Mouse (Mus musculus): Measurements from ENCODE around the gene Fkbp8. TPM values are rescaled to one million over a fixed set of nuclear protein-coding genes. Genes with fewer than 3 reads are reported as not detected.

Gene Fkbp8
- total RNA-seq, 2 experiments from 2014 or later, result 74.6 to 133 TPM

- no peak for ATAC-seq (replicated peaks; ENCODE audit: poor library complexity)
These were observed 413 bp upstream of the Fkbp8 start for GRCm38 (mm10) chr8:70527111-70527511.

GRCm38 (mm10) chr8:70528182-70528797, 766 bp downstream of the Fkbp8 start:
- ATAC-seq (replicated peaks; ENCODE audit: poor library complexity), result no peak

- no peak for ATAC-seq (replicated peaks; ENCODE audit: poor library complexity)
These were observed 1.8 kb downstream of the Fkbp8 start for GRCm38 (mm10) chr8:70529299-70529698.

GRCm38 (mm10) chr8:70529741-70530161, 2.2 kb downstream of the Fkbp8 start:
- no peak for ATAC-seq (replicated peaks; ENCODE audit: poor library complexity)

- no peak for ATAC-seq (replicated peaks; ENCODE audit: poor library complexity)
These were observed 2.8 kb downstream of the Fkbp8 start for GRCm38 (mm10) chr8:70530314-70530713.

GRCm38 (mm10) chr8:70534281-70534680, 6.8 kb downstream of the Fkbp8 start:
- ATAC-seq (replicated peaks; ENCODE audit: poor library complexity), result no peak

GRCm38 (mm10) chr8:70535221-70535620, 7.7 kb downstream of the Fkbp8 start:
- no peak for ATAC-seq (replicated peaks; ENCODE audit: poor library complexity)

GRCm38 (mm10) chr8:70535701-70536100, 8.2 kb downstream of the Fkbp8 start:
- ATAC-seq (replicated peaks; ENCODE audit: poor library complexity), result no peak

- peak; percentile 12; the same call in 1 of the 2 replicates for ATAC-seq (replicated peaks; ENCODE audit: poor library complexity)
These were observed 10.6 kb downstream of the Fkbp8 start for GRCm38 (mm10) chr8:70538024-70538579.

GRCm38 (mm10) chr8:70538633-70539076, 11.1 kb downstream of the Fkbp8 start:
- ATAC-seq (replicated peaks; ENCODE audit: poor library complexity), result peak; percentile 75

GRCm38 (mm10) chr8:70539077-70539813, 11.7 kb downstream of the Fkbp8 start, which contains the start of gene Ell:
Gene Ell, plus strand, starts transcription at chr8:70539457.
- peak; percentile 67 for ATAC-seq (replicated peaks; ENCODE audit: poor library complexity)

GRCm38 (mm10) chr8:70540013-70540506, 12.5 kb downstream of the Fkbp8 start:
- no peak for ATAC-seq (replicated peaks; ENCODE audit: poor library complexity)

GRCm38 (mm10) chr8:70540507-70541071, 13.1 kb downstream of the Fkbp8 start:
- no peak for ATAC-seq (replicated peaks; ENCODE audit: poor library complexity)

- no peak for ATAC-seq (replicated peaks; ENCODE audit: poor library complexity)
These were observed 13.6 kb downstream of the Fkbp8 start for GRCm38 (mm10) chr8:70541081-70541480.

- peak; percentile 55 for ATAC-seq (replicated peaks; ENCODE audit: poor library complexity)
These were observed 16.7 kb downstream of the Fkbp8 start for GRCm38 (mm10) chr8:70544200-70544687.

- no peak for ATAC-seq (replicated peaks; ENCODE audit: poor library complexity)
These were observed 18.9 kb downstream of the Fkbp8 start for GRCm38 (mm10) chr8:70546412-70546811.

- no peak for ATAC-seq (replicated peaks; ENCODE audit: poor library complexity)
These were observed 20.2 kb downstream of the Fkbp8 start for GRCm38 (mm10) chr8:70547762-70548161.

GRCm38 (mm10) chr8:70549412-70550184, 22.1 kb downstream of the Fkbp8 start:
- ATAC-seq (replicated peaks; ENCODE audit: poor library complexity), result peak; percentile 81

- ATAC-seq (replicated peaks; ENCODE audit: poor library complexity), result no peak
These were observed 24.1 kb downstream of the Fkbp8 start for GRCm38 (mm10) chr8:70551558-70552161.

GRCm38 (mm10) chr8:70552836-70553235, 25.3 kb downstream of the Fkbp8 start:
- ATAC-seq (replicated peaks; ENCODE audit: poor library complexity), result peak; percentile 51
